Mouse (Mus musculus) urinary bladder, adult 18-20 months (tissue): ENCODE results near the gene Atxn7l3.

Experiments
- DNase-seq, 2 experiments: peaks; one replicate each; pipeline ENCODE4 v3.0.0; 2022; ENCODE audit warnings: low spot score in 2 of 2, mixed read lengths in 2 of 2

Gene Atxn7l3

DNA sequence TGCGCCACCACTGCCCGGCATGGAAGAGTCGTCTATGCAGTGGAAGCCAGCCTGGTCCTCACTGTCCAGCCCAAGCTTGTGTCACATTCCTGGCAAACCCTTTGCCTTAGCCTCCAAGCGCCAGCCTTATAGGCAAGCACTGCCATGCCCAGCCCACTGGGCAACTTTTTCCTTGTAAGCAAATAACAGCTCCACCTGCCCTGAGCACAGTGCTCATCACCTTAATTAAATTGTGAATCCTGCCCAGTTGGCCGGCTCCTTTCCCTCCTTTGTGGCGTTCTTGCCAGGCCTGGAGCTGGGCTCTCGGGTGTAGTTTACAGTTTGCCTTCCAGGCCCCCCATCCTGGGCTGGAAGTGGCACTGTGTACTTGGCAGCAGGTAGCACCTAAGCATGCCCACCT lies 33.2 kb downstream of the Atxn7l3 start:
- DNase-seq: no peak

DNA sequence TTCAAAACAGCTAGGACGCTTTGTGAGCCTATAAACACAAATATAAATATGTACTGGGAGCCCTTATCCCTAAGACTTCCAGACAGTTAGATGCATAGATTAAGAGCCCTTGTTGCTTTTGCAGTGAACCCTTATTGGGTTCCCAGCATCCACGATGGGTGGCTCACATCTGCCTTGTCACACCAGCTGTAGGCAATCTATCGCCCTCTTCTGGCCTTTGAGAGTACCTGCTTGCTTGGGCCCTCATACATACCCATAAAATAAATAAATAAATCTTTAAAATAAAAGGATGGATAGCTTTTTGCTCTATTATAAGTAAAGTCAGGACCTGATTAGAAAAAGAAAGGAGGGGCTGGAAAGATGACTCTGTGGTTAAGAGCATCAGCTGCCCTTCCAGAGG lies 37.9 kb downstream of the Atxn7l3 start:
- DNase-seq: no peak

DNA sequence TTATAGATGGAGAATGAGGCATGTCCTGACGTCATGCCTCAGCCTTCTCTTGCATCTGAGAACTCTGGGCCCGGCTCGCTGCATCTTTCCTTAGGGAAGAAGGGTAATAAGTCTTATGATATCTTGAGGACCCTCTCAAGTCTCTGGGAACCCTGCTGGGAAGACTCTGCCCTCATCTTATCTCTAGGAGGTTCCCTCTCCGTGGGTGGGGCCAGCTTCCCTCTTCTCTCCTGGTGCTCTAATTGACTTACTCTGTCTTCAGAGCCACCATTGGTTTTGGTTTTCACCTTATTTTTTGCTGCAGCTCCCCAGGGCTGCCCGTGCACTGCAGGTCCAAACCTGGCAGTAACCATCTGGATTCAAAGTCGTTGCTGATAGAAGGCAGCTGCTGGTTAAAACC lies 38.3 kb downstream of the Atxn7l3 start:
- DNase-seq: no peak

GRCm38 (mm10) chr11:102257514-102257913 lies 38.9 kb downstream of the Atxn7l3 start:
- no peak for DNase-seq

DNA sequence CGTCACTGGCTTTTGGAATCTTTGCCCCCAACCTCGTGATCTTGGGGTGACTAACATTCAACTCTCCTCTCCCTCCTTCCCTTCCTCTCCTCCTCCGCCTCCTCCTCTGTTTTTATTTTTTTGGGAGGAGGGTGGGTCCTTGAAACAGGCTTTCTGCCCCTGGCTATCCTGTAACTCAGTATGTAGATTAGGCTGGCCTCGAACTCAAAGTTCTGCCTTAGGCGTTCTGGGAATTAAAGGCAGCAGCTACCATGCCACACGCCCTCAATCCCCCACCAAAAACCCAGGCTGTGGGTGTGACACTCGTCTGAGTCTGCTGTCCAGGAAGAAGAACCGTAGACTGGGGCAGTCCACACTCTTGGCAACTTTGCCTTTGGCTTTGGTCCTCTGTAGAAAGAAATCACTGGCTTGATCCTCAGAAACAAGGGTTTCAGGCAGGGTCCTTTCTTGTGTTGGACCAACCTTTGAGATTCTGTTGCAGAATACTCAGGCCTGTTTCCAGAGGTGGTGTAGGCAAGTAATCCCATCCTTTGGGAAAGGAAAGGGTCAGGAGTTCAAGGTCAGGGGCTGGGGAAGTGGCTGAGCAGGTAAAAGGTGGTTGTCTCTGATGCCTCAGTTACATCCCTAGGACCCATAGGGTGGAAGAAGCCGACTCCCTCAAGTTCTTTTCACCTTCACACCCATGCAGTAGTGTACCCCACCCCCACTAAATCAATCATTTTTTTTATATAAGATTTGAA lies 46.9 kb downstream of the Atxn7l3 start:
- DNase-seq: no peak

- peak; percentile 83 to 85 for DNase-seq
Measured at GRCm38 (mm10) chr11:102248630-102249230, 47.7 kb downstream of the Atxn7l3 start, which contains the start of gene BC030867. BC030867 (plus strand) TSS chr11:102248882.

DNA sequence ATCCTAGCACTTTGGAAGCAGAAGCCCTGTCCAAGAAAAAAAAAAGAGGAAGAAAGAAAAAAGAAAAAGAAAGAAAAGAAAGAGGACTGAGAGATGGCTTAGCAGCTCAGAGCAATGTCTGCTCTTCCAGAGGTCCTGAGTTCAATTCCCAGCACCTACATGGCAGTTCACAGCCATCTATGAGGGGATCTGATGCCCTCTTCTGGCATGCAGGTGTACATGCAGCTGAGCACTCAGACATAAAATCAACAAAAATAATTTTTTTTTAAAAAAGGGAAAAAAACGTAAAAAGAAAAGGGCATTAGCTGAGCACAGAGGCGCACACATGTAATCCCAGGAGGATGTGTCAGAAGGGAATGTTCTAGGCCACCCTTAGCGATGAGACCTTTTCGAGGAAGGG lies 49.6 kb downstream of the Atxn7l3 start:
- no peak for DNase-seq

DNA sequence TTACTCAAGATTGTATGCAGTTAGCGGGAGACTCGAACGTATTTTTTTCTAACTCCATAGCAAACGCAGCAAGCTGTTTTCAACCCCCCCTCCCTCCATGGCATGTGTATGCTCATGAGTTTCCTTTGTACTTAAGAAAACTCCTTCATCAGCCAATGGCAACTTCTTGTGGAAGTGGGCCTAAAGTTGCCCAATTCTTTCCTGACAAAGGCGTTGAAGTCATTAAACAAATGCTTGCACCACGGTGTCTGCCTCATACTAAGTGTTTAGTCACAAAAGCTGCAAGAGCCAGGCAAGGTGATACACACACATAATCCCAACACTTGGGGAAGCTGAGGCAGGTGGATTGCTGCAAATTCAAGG lies 50.2 kb downstream of the Atxn7l3 start:
- DNase-seq: no peak

- DNase-seq: no peak
Measured at GRCm38 (mm10) chr11:102245581-102246272, 50.7 kb downstream of the Atxn7l3 start.

DNA sequence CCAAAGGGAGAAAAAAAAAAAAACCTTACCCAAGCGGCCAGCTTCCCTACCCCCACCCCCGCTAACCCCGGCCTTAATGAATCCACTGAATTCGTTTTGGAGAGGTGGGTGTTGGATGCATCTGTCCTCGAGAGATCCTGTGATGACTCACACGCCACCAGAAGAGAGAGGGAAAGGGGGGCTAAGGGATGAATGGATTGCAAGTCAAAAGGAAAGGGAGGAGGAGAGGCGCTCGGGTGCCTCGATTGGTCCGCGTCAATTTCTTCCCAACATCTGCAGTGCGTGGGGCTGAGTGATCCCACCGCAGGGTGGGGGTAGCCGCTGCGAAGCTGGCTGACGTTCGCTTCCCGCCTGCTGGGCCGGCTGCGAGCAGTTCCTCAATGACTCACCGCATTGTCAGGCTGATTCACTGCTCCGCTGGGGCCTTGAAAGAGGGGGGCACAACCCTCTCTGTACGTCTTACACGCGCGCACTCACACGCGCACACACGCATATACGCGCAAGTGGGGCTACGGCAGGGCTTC lies 51.4 kb downstream of the Atxn7l3 start:
- DNase-seq: peak; percentile 60 to 66

DNA sequence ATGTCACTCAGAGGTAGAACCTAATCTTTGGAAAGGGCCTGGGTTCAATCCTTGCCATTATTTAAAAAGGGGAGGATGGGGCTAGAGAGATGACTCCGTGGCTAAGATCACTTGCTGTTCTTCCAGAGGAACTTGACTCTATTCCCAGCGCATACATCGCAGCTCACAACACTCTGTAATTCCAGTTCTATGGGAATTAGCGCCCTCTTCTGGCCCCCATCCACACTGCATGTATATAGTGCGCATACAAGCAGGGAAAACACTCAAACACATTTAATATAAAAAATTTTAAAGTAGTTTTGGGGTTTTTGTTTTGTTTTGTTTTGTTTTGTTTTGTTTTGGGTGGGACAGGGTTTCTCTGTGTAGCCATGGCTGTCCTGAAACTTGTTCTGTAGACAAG lies 54.6 kb downstream of the Atxn7l3 start:
- no peak for DNase-seq

DNA sequence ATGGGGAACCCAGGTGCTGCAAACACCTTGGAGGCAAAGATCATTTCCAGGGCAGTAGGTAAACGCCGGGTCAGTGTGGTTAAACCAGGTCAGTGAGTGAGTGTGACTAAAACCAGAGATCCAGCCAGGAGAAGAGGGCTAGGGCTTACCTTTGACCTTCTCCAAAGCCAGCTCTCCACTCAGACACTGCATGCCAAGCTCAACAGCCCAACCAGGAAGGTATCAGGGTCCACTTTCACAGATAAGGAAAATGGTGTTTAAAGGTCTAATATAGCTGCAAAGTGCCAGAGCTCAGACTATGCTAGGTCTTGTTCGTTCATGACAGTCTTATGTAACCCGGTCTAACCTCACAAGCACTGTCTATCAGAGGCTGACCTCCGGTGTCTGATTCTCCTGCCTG lies 55.2 kb downstream of the Atxn7l3 start:
- no peak for DNase-seq

GRCm38 (mm10) chr11:102240636-102241035 lies 55.8 kb downstream of the Atxn7l3 start:
- DNase-seq: no peak
